Mouse (Mus musculus) liver, postnatal 0 days (tissue): ENCODE measurements around the gene Fer.

Experiments used
- CTCF ChIP-seq: sonication (generic); IDR thresholded peaks from 2 replicates; pipeline ENCODE4 v1.5.1; 2016; ENCODE audit warnings: antibody characterized with exemption, low read depth
- EP300 ChIP-seq: IDR thresholded peaks from 2 replicates; pipeline ENCODE4 v1.6.1; 2016; ENCODE audit warnings: antibody characterized with exemption, low read depth, mild to moderate bottlenecking

DNA sequence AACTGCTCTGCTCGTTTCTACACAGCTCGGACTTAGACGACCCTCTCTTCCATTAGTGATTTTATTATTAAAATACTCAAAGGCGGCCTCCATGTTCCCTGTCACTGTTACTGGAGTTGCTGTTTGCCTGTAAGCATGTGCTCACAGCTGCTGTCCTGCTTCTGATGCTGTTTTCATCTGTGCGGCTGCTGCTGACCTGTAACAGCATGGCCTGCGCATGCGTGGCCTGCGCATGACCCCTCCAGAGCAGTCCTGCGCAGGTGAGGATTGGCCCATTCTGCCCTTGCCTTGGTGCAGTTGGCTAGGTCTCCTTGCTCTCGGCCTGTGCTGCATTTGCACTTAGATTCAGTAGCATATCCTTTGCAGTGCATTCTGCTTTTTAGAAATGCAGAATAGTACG is 259.7 kb downstream of the Fer start:
- TF ChIP-seq CTCF (no peak), EP300 (no peak)
